Mouse (Mus musculus): ENCODE results near the gene Eif1b.
"Not testable (repeated sequence)": the region's sequence is repeated elsewhere in the genome, so short reads cannot be mapped to it uniquely, and the experiment has no call there.

Gene Eif1b

GRCm38 (mm10) chr9:120519469-120520125 lies 27.6 kb downstream of the Eif1b start:
- in situ Hi-C loops (cut with MboI; ENCODE audit: low sequenced_read_pairs) = no loop called here

DNA sequence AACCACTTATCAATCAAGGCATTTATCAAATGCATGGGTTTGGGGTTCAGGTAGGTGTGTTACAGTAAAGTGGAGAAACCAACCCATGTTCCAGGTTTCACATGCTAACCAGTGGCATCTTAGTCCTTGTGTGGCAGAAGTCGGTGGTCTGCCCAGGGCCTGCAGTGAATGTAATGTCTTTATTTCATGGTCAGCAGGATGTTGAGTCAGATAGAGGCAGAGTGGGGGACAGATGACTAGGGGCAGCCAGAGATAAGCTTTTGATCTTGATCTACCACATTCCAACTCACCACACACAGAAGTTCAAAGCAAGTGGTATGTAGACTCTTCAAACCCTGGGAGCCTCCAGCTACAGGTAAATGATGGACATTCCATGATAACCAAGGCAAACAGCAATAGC lies 29.1 kb downstream of the Eif1b start:
- in situ Hi-C loops (cut with MboI; ENCODE audit: low sequenced_read_pairs) = no loop called here

DNA sequence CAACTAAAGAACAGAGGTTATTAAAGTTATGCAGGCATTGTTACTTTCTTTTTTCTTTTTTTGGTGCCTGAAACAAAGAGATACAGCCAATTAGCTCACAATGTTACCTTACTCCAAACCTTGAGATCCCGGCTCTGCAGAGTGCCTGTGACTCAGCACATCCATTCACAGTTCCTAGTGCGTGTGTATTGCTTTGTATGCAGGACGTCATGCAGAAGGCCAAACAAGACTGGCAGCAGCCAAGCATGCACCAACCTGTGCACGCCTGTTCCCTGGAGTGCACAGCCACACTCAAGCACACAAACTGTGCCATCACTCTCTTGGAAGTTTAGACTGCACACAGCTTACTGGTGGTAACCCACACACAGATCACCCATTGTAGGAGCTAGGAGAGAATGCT lies 35.2 kb downstream of the Eif1b start:
- in situ Hi-C loops (cut with MboI; ENCODE audit: low sequenced_read_pairs) = no loop called here

DNA sequence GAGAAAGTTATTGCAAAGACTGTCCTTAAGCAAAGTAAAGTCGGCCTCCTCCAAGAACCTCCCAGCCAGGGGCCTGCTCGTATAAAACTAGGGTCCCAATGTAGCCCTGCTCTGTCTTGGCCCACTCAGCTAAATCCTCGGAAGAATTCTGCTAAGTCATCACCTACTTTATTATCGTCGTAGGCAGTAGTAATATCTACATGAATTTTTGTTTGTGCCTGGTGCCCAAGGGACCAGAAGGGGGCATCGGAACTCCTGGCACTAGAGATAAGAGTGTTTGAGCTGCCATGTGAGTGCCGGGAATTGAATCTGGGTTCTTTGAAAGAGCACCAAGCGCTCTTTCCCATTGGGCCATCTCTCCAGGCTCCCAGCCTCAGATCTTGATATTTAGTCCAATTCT lies 35.9 kb downstream of the Eif1b start:
- in situ Hi-C loops (cut with MboI; ENCODE audit: low sequenced_read_pairs) = no loop called here

DNA sequence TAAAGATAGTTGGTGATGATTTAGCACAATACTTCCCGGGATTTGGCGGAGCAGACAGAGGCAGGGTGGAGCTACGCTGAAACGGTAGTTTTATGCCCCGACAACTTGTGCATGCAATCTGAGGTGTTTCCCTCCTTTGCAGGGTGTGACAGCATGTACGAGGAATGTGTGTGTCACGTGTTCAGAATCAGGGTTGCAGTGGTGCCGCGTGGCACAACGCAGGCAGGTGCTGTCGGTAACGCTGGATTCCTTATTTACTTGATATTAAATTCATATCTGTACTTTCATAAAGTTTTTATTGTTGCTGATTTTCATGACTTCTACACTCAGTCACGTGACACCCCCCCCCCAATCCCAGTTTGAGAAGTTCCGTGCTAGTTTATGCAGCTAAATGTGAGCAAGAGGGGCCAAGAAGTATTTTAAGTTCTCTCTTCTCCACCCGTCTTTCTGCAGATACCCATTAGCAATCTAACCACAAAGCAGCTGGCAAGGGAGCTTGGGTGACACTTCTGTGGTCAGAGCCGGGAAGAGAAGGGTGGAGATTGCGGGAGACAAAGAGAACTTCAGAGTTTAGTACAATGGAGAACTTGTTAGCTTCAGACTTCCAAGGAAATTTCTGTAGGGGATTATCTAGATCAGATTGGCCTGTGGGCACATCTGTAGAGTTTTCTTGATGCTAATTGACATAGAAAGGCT lies 36.9 kb downstream of the Eif1b start:
- in situ Hi-C loops (cut with MboI; ENCODE audit: low sequenced_read_pairs) = no loop called here

GRCm38 (mm10) chr9:120530471-120530870 lies 38.4 kb downstream of the Eif1b start:
- in situ Hi-C loops (cut with MboI; ENCODE audit: low sequenced_read_pairs) = no loop called here

DNA sequence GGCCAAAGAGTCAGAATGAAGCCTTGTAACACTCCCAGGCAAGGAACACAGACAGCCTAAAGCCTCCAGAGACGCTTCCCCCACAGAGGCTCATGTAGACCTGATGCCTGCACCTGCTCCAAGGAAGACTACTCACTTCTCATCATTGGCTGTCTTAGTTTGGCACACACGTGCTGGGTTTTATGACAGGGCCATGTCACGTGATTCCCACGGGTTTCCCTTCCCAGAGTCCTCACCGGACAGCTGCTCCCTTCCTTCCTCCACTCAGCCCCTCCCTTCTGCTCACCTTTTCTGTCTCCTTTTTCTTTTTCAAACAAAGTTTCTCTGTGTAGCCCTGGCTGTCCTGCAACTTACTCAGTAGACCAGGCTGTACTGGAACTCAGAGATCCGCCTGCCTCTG lies 40.0 kb downstream of the Eif1b start:
- in situ Hi-C loops (cut with MboI; ENCODE audit: low sequenced_read_pairs) = no loop called here

GRCm38 (mm10) chr9:120532691-120533090 lies 40.7 kb downstream of the Eif1b start:
- in situ Hi-C loops (cut with MboI; ENCODE audit: low sequenced_read_pairs) = no loop called here

DNA sequence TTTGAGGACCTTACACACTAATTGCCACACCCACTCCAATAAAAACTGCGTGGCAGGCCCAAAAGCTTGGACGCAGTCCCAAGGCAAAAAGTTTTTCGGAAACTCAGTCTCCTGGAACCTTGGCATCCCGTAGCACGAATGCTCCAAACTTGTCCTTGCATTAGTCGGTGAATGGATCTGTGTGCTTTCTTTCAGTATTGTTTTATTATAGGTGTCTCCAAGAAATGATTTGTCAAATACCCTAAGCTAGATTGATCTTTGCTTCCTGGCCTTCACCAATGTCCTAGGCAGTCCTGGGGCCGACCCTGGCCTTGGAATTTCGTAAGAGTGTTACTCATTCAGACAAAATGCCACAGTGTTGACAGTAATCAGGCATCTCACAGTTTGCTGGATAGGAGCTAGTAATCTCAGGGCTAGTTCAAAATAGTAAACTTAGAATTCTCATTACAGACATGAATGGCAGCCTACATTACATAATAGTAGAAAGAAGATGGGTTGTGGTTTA lies 41.5 kb downstream of the Eif1b start:
- in situ Hi-C loops (cut with MboI; ENCODE audit: low sequenced_read_pairs) = not testable (repeated sequence)

- in situ Hi-C loops (cut with MboI; ENCODE audit: low sequenced_read_pairs) = no loop called here
Observed at GRCm38 (mm10) chr9:120539662-120540251, 47.7 kb downstream of the Eif1b start, which contains the start of gene Entpd3. Entpd3 (plus strand) TSS chr9:120539818.

- in situ Hi-C loops (cut with MboI; ENCODE audit: low sequenced_read_pairs) = no loop called here
Observed at GRCm38 (mm10) chr9:120541411-120541810, 49.4 kb downstream of the Eif1b start.

GRCm38 (mm10) chr9:120542241-120542640 lies 50.2 kb downstream of the Eif1b start:
- in situ Hi-C loops (cut with MboI; ENCODE audit: low sequenced_read_pairs) = no loop called here

Measured in CH12F3 (cell line).